Mouse (Mus musculus) central nervous system, embryonic 14 days (tissue): Measurements from ENCODE around the gene Slx4ip. TPM values are rescaled to one million over a fixed set of nuclear protein-coding genes. Genes with fewer than 3 reads are reported as not detected.

Source experiments
- polyA plus RNA-seq: library from polyadenylated mRNA; depleted of rRNA; stranded (reverse); fragments of >200 nt; gene quantifications from 2 replicates; pipeline ENCODE4 v1.2.3, GENCODE M21; 2012; rRNA removed

Slx4ip gene
- 6.2 and 6.3 TPM in 2 replicates for polyA plus RNA-seq

DNA sequence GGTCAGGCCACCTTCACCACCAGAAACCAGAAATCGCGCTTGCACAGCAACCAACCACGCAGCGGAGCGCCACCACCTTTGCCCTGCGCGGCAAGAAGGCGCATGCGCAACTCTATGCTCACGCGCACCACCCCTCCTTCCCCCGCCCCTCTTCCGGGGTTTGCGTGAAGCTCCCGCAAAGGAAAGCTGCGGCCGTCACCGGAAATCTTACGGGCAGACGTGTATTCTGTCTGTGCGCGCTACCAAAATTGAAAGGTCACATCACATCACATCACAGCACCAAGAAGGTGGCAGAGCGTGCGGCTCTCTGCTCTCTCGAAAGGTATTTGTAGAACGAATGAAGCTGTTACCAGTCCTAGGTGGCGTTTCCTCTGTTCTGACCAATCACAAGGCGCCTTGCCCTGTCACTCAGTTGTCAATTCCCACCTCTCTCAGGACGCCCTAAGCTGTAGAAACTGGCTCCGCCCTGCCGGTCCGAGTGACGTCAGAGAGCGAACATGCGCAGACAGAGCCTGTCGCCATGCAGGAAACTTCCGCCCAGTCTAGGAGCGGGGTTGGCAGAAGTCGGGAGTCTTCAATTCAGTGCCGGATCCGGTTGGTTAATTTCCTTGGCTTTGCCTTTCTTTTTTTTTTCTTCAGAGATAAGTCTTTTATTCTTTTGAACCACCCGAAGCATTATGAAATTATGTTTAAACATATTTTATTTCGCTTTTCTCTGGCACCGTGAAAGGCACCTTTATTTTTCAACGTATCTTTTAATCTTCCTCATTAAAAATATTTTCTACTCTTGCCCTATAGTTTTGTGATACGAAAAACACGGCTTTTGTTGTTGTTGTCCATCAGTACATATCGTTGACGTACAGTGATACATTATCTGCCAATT lies at the start of gene Slx4ip, which contains the start of the genes AL731706.1 and Mkks:
Gene Slx4ip (plus strand): TSS at position 151 of the 883 bp plus-strand sequence.
Gene AL731706.1 (minus strand): TSS at position 322 of the 883 bp plus-strand sequence.
Gene Mkks (minus strand): TSS at position 322 of the 883 bp plus-strand sequence.

GRCm38 (mm10) chr2:136885579-136885978 lies 5.4 kb upstream of the Slx4ip start, which contains the start of gene AL731706.2:
Gene AL731706.2 (minus strand): TSS chr2:136885679.

DNA sequence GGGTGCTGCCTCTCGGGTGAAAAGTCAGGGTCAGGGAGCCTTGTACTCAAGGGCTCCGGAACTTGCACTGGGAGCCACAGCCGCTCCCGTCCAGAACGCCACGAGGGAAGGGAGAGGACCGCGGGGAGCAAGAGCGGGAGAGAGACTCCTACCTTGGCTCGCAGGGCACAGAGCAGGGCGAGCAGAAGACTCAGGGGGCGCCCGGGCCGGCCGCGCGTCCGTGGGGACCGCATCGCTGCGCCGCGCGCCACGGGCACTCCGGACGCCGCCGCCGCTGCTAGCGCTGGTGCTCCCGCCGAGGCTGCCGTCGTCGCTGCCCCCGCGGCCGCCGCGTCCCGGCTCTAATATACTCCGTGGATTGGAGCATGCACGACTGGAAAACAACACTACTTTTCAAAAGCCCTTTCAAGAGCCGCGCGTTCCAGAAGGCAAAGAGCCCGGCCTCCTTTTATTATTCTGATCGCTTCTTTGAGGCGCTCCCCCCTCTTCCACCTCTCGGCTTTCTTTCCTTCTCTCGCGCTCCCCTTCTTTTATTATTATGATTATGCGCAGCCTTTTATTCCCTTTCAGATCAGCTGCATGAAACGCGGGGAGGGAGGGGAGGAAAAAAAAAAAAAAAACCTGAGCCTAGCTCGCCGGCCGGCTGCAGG lies 225.1 kb downstream of the Slx4ip start, which contains the start of gene Jag1:
Gene Jag1 (minus strand): TSS at position 620 of the 650 bp plus-strand sequence.

Other genes starting within 250 kb of the Slx4ip start
- gene Snap25, start 177.8 kb upstream of the Slx4ip start, polyA plus RNA-seq = 122 and 125 TPM in 2 replicates
- 8.5 TPM in 1 of 2 replicates, not detected in the other for gene AL731706.2, start 5.5 kb upstream of the Slx4ip start, polyA plus RNA-seq
- gene AL731706.1, start 171 bp downstream of the Slx4ip start, polyA plus RNA-seq = 12.5 and 12.8 TPM in 2 replicates
- gene Mkks, start 171 bp downstream of the Slx4ip start, polyA plus RNA-seq = 9.2 and 9.7 TPM in 2 replicates
- 6.7 and 9.6 TPM in 2 replicates for gene Jag1, start 225.4 kb downstream of the Slx4ip start, polyA plus RNA-seq